Mouse (Mus musculus) neural tube, embryonic 14.5 days (tissue): ENCODE data around the gene Pdia6. TPM values are rescaled to one million over a fixed set of nuclear protein-coding genes. Genes with fewer than 3 reads are reported as not detected.

ENCODE experiments used
- ATAC-seq: fragments of 200-750 bp; cut with Nextera tagmentation; 2 replicates; pipeline ENCODE4 v1.8.0; 2017; ENCODE audit warnings: low read depth, mild to moderate bottlenecking, moderate TSS enrichment, moderate library complexity
- H3K27ac ChIP-seq: fragments of 300-500 bp; sonication (generic); 2 replicates; pipeline ENCODE4 v1.5.1; 2014; ENCODE audit warnings: low read depth, mild to moderate bottlenecking, control low read depth, low read length, moderate library complexity, mixed read lengths
- H3K27me3 ChIP-seq: fragments of 300-500 bp; sonication (generic); 2 replicates; pipeline ENCODE4 v1.6.1; 2014; ENCODE audit warnings: low read length; ENCODE audit not compliant: control insufficient read depth, insufficient read depth
- H3K36me3 ChIP-seq: fragments of 300-500 bp; sonication (generic); 2 replicates; pipeline ENCODE4 v1.6.1; 2014; ENCODE audit warnings: low read length, mixed read lengths; ENCODE audit not compliant: control insufficient read depth, insufficient read depth
- H3K4me1 ChIP-seq: fragments of 300-500 bp; sonication (generic); 2 replicates; pipeline ENCODE4 v1.6.1; 2014; ENCODE audit warnings: low read length; ENCODE audit not compliant: control insufficient read depth, insufficient read depth
- H3K4me2 ChIP-seq: fragments of 300-500 bp; sonication (generic); 2 replicates; pipeline ENCODE4 v1.6.1; 2014; ENCODE audit warnings: mild to moderate bottlenecking, low read depth, low read length, control low read depth
- H3K4me3 ChIP-seq: fragments of 300-500 bp; sonication (generic); 2 replicates; pipeline ENCODE4 v1.5.1; 2014; ENCODE audit warnings: low read depth, low read length, control low read depth, mixed read lengths
- H3K9ac ChIP-seq: fragments of 300-500 bp; sonication (generic); replicated peaks from 2 replicates; pipeline ENCODE4 v1.6.1; 2014; ENCODE audit warnings: low read depth, mild to moderate bottlenecking, control low read depth, low read length, mixed read lengths
- H3K9me3 ChIP-seq: fragments of 300-500 bp; sonication (generic); 2 replicates; pipeline ENCODE4 v1.6.1; 2016; ENCODE audit warnings: low read length; ENCODE audit not compliant: control insufficient read depth
- WGBS: fragments of 180-500 bp; shearing (Covaris S2); extraction: QIAGEN DNeasy Blood & Tissue Kit; methylation state at CpG from one replicate; pipeline ENCODE4 v1.1.7; 2014; 5-methylcytosine and 5-hydroxymethylcytosine counted together
- polyA plus RNA-seq: library from polyadenylated mRNA; unstranded; fragments of >200 nt; fragmentation: Nextera tagmentation; extraction: Ambion mirVana; gene quantifications from 2 replicates; pipeline ENCODE4 v1.2.1, GENCODE M21; 2014

Pdia6 gene
- polyA plus RNA-seq, 1 experiment from 2014 or later: 216 TPM

GRCm38 (mm10) chr12:17255602-17256001 is 10.7 kb upstream of the Pdia6 start:
- H3K9ac ChIP-seq: no peak overlapping the region
- no peaks in the 10 kb centered on the region for H3K9me3 ChIP-seq
- ATAC-seq: no peak
- 0 out of 2 replicates have a peak, but pooled peaks cover 2% of the 10 kb centered on the region for H3K27me3 ChIP-seq
- peaks cover 3% of the 10 kb centered on the region; the same call in 1 of the 2 replicates for H3K4me1 ChIP-seq
- H3K27ac ChIP-seq: no peak overlapping the region
- no peak overlapping the region for H3K4me3 ChIP-seq
- no peak overlapping the region for H3K4me2 ChIP-seq
- H3K36me3 ChIP-seq: no peaks in the 10 kb centered on the region
- 80% methylated on average over 6 of the region's 6 CpGs for WGBS

- Histone ChIP-seq H3K27me3 (0 out of 2 replicates have a peak, but pooled peaks cover 2% of the 10 kb centered on the region), H3K9me3 (no peaks in the 10 kb centered on the region), H3K9ac (no peak overlapping the region), H3K36me3 (no peaks in the 10 kb centered on the region), H3K4me3 (no peak overlapping the region), H3K4me2 (no peak overlapping the region), H3K27ac (no peak overlapping the region), H3K4me1 (peaks cover 3% of the 10 kb centered on the region; the same call in 1 of the 2 replicates)
- 2% methylated on average over 9 of the region's 10 CpGs for WGBS
- peak; percentile 69; the same call in 1 of the 2 replicates for ATAC-seq
Measured at GRCm38 (mm10) chr12:17256905-17257304, 9.4 kb upstream of the Pdia6 start.

- Histone ChIP-seq H3K4me1 (no peaks in the 10 kb centered on the region; the same call in 1 of the 2 replicates), H3K9me3 (no peaks in the 10 kb centered on the region), H3K27me3 (0 out of 2 replicates have a peak, but pooled peaks cover 2% of the 10 kb centered on the region), H3K4me3 (no peak overlapping the region), H3K36me3 (no peaks in the 10 kb centered on the region), H3K4me2 (no peak overlapping the region), H3K9ac (no peak overlapping the region), H3K27ac (no peak overlapping the region)
- WGBS: 92% methylated on average over 7 of the region's 7 CpGs
- no peak for ATAC-seq
Measured at GRCm38 (mm10) chr12:17258431-17258830, 7.9 kb upstream of the Pdia6 start.

GRCm38 (mm10) chr12:17261005-17261404 is 5.3 kb upstream of the Pdia6 start:
- Histone ChIP-seq H3K27ac (no peak overlapping the region), H3K27me3 (no peaks in the 10 kb centered on the region), H3K4me1 (no peaks in the 10 kb centered on the region), H3K4me3 (no peak overlapping the region), H3K36me3 (no peaks in the 10 kb centered on the region), H3K4me2 (no peak overlapping the region), H3K9ac (no peak overlapping the region), H3K9me3 (no peaks in the 10 kb centered on the region)
- WGBS: 92% methylated on average over 3 of the region's 3 CpGs
- ATAC-seq: no peak

GRCm38 (mm10) chr12:17263881-17264280 is 2.5 kb upstream of the Pdia6 start:
- WGBS: 75% methylated on average over 3 of the region's 3 CpGs
- H3K9ac ChIP-seq: no peak overlapping the region
- no peak for ATAC-seq
- peaks cover 16% of the 10 kb centered on the region for H3K4me1 ChIP-seq
- no peak overlapping the region for H3K4me3 ChIP-seq
- H3K36me3 ChIP-seq: no peaks in the 10 kb centered on the region
- no peak overlapping the region for H3K27ac ChIP-seq
- no peaks in the 10 kb centered on the region for H3K27me3 ChIP-seq
- no peak overlapping the region for H3K4me2 ChIP-seq
- H3K9me3 ChIP-seq: no peaks in the 10 kb centered on the region

GRCm38 (mm10) chr12:17264826-17265225 is 1.5 kb upstream of the Pdia6 start:
- no peak overlapping the region for H3K27ac ChIP-seq
- no peaks in the 10 kb centered on the region for H3K27me3 ChIP-seq
- no peak for ATAC-seq
- no peaks in the 10 kb centered on the region for H3K36me3 ChIP-seq
- WGBS: 86% methylated on average over 2 of the region's 2 CpGs
- H3K4me3 ChIP-seq: no peak overlapping the region
- no peak overlapping the region for H3K4me2 ChIP-seq
- peaks cover 23% of the 10 kb centered on the region for H3K4me1 ChIP-seq
- no peak overlapping the region for H3K9ac ChIP-seq
- no peaks in the 10 kb centered on the region for H3K9me3 ChIP-seq

GRCm38 (mm10) chr12:17266673-17266990 is 287 bp downstream of the Pdia6 start:
- ATAC-seq: peak; percentile 82
- peaks cover 23% of the 10 kb centered on the region for H3K4me1 ChIP-seq

GRCm38 (mm10) chr12:17267316-17267715 is 971 bp downstream of the Pdia6 start:
- Histone ChIP-seq H3K4me1 (peaks cover 23% of the 10 kb centered on the region), H3K27ac (no peak overlapping the region; the same call in 1 of the 2 replicates), H3K27me3 (no peaks in the 10 kb centered on the region), H3K4me2 (peak overlapping the region; percentile 76), H3K36me3 (peaks cover 17% of the 10 kb centered on the region), H3K9ac (peak overlapping the region; percentile 87), H3K9me3 (no peaks in the 10 kb centered on the region), H3K4me3 (peak overlapping the region; percentile 95)
- WGBS: 9% methylated on average over 4 of the region's 4 CpGs
- no peak for ATAC-seq

More at GRCm38 (mm10) chr12:17266673-17266990, 287 bp downstream of the Pdia6 start:
- under 1% methylated on average over 18 of the region's 21 CpGs for WGBS
- Histone ChIP-seq H3K27me3 (no peaks in the 10 kb centered on the region), H3K27ac (peak overlapping the region; percentile 78), H3K4me3 (peak overlapping the region; percentile 95), H3K9ac (peak overlapping the region; percentile 87), H3K36me3 (peaks cover 12% of the 10 kb centered on the region), H3K4me2 (peak overlapping the region; percentile 76), H3K9me3 (no peaks in the 10 kb centered on the region)

- WGBS: 68% methylated on average over 1 of the region's 1 CpGs
- Histone ChIP-seq H3K4me1 (peaks cover 23% of the 10 kb centered on the region), H3K27me3 (no peaks in the 10 kb centered on the region), H3K9me3 (no peaks in the 10 kb centered on the region), H3K4me2 (no peak overlapping the region), H3K9ac (no peak overlapping the region), H3K27ac (no peak overlapping the region), H3K36me3 (peaks cover 46% of the 10 kb centered on the region), H3K4me3 (no peak overlapping the region)
- no peak for ATAC-seq
Measured at GRCm38 (mm10) chr12:17271272-17271671, 4.9 kb downstream of the Pdia6 start.
